Mouse (Mus musculus): ENCODE data around the gene Gm10666. TPM values are rescaled to one million over a fixed set of nuclear protein-coding genes. Genes with fewer than 3 reads are reported as not detected.

Gm10666 gene
- polyA plus RNA-seq (2012; rRNA removed) = not detected in 2 replicates

GRCm38 (mm10) chr7:22134641-22135040, at the start of gene Gm10666:
Gene Gm10666 (minus strand): TSS chr7:22134741.

GRCm38 (mm10) chr7:22163935-22164334, 29.4 kb upstream of the Gm10666 start, which contains the start of gene Vmn1r142:
Gene Vmn1r142 (minus strand): TSS chr7:22164035.

DNA sequence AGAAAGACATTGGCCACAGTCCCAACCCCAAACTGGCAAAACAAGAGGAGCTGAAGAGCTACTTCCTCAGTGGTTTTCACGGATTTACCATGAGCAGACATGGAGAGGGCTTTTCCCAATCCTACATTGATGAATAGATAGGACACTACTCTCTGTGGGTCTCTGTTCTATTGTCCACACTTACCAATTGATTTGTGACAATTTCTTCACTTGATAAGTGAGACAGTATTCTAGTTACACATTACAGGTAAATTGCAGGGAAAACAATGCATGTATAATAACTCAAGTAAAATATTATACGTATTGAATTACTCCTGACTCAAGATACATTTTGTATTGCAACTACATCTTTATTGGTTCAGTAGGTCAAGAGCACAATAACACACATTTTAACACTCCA, 16.4 kb downstream of the Gm10666 start, which contains the start of gene Gm16451:
Gene Gm16451 (minus strand): TSS at position 101 of the 400 bp plus-strand sequence.

Other genes starting within 250 kb of the Gm10666 start
- gene Gm5891, start 213.4 kb downstream of the Gm10666 start, polyA plus RNA-seq (2012; rRNA removed) = not detected in 2 replicates
- gene Vmn1r137, start 140.2 kb downstream of the Gm10666 start, polyA plus RNA-seq (2012; rRNA removed) = not detected in 2 replicates
- gene Vmn1r138, start 105.8 kb downstream of the Gm10666 start, polyA plus RNA-seq (2012; rRNA removed) = not detected in 2 replicates
- not detected in 2 replicates for gene Gm6176, start 78.4 kb downstream of the Gm10666 start, polyA plus RNA-seq (2012; rRNA removed)
- gene Vmn1r139, start 65.7 kb downstream of the Gm10666 start, polyA plus RNA-seq (2012; rRNA removed) = not detected in 2 replicates
- gene Gm16451, start 16.5 kb downstream of the Gm10666 start, polyA plus RNA-seq (2012; rRNA removed) = not detected in 2 replicates
- not detected in 2 replicates for gene Vmn1r142, start 29.3 kb upstream of the Gm10666 start, polyA plus RNA-seq (2012; rRNA removed)
- not detected in 2 replicates for gene Vmn1r143, start 54.6 kb upstream of the Gm10666 start, polyA plus RNA-seq (2012; rRNA removed)
- not detected in 2 replicates for gene Gm8653, start 66.5 kb upstream of the Gm10666 start, polyA plus RNA-seq (2012; rRNA removed)
- gene Gm8453, start 94.7 kb upstream of the Gm10666 start, polyA plus RNA-seq (2012; rRNA removed) = not detected in 2 replicates
- gene Gm4187, start 195.0 kb upstream of the Gm10666 start, polyA plus RNA-seq (2012; rRNA removed) = not detected in 2 replicates
- not detected in 2 replicates for gene Gm8660, start 236.3 kb upstream of the Gm10666 start, polyA plus RNA-seq (2012; rRNA removed)